Mouse (Mus musculus): ENCODE results near the gene Trim40.
"Not testable (repeated sequence)": the region's sequence is repeated elsewhere in the genome, so short reads cannot be mapped to it uniquely, and the experiment has no call there.

Gene Trim40

DNA sequence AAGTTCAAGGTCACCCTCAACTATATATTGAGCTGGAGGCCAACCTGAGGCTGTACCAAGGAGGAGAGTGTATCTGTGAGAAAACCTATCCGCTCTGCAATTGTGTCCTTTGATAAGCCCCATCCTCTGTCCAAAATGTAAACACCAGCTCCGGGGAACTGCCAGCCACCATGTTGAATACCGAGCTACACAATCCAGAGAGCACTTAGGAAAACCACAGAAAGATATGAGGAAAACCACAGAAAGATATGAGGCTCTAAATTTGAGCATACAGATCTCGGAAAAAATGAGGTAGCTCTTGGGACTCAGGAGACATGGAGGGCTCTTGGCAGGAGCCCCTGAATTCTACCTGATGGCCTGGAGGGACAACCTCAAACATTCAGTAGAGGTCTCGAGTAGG lies 3.5 kb upstream of the Trim40 start:
- no peak for DNase-seq (ENCODE audit: low read depth, low spot score)

DNA sequence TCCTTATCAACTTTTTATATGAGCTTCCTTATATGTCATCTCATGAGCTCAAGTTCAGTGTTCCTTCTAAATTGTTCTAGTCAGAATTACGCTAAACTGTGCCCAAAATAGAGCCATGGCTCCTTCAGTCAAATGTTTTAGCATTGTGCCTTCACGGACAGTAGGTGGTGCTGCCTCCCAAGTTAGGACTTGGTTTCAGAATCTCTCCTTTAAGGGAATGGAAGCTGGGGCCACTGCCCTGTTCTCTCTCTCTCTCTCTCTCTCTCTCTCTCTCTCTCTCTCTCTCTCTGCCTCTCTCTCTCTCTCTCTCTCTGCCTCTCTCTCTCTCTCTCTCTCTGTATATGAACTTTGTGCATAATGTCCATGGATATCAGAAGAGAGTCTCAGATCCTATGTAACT lies 2.4 kb upstream of the Trim40 start:
- DNase-seq (ENCODE audit: low read depth, low spot score), result peak; percentile 74

DNA sequence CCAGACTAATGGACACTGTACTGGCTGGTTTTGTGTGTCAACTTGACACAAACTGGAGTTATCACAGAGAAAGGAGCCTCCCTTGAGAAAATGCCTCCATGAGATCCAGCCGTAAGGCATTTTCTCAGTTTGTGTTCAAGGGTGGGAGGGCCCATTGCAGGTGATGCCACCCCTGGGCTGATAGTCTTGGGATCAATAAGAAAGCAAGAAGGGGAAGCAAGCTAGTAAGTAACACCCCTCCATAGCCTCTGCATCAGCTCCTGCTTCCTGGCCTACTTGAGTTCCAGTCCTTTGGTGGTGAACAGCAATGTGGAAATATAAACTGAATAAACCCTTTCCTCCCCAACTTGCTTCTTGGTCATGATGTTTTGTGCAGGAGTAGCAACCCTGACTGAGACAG lies 1.6 kb upstream of the Trim40 start:
- not testable (repeated sequence) for DNase-seq (ENCODE audit: low read depth, low spot score)

DNA sequence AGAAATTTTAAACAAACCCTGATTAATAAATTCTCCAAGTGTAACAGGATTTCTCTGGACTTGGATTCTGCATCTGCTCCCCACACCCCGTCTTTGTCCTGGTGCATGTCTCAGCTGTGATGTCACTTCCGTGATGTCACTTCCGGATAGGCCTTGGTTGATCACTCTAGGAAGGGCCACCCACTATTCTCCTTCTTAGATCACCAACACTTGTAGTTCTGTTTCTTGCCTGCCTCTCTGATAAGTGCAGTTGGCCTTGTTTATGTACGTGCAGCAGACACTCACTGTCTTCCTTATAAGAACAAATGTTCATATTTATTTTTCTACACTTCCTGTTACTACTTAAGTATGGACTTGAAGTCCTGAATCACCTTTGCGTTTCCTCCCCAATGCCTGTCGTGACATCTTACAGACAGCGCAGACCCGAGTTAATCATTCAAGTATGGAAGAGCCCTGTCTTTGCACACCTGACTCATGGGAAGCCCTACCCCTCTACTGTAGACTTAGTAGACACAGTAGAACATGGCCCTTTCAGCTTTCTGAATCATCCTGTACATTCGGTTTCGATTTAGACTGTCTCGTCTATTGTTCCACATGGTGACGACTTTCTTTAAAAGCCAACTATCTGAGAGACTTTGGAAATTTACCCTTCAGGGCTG lies 4.7 kb downstream of the Trim40 start:
- no peak for DNase-seq (ENCODE audit: low read depth, low spot score)

DNA sequence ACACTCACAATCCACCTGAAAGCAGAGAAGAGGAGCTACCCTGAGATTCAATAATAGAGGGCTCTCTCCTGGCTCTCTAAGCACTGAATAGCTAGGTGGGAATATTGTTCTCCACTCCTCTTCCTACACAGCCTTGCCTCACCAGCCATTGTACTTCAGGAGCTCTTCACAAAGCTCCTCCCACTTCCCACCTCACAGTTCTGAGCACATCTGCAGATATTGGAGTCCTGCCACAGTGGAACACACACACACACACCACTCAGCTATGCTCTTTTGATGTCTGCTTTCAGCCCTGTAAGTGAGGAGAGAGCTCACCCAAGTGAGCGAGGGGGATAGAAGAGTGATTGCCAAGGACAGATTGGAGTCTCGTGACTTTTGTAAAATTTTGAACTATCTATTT lies 6.6 kb downstream of the Trim40 start:
- DNase-seq (ENCODE audit: low read depth, low spot score), result no peak

DNA sequence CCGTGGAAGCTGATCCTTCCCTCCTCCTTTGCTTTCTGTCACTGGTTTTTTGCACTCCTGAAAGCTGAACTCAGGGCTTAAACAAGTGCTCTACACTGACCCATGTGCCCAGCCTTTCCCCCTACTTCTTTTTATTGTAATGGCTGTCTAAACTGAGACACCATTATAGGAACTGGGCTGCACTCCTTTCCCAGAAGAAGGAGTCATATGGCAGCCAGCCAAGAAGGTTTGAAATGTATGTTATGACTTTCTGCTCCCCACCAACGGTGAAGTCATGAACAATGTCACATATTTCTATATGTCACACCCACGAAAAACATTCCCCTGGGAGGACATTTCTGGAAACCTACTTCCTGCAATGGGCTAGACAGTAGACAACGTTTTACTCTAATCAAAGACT lies 15.3 kb downstream of the Trim40 start:
- no peak for DNase-seq (ENCODE audit: low read depth, low spot score)

DNA sequence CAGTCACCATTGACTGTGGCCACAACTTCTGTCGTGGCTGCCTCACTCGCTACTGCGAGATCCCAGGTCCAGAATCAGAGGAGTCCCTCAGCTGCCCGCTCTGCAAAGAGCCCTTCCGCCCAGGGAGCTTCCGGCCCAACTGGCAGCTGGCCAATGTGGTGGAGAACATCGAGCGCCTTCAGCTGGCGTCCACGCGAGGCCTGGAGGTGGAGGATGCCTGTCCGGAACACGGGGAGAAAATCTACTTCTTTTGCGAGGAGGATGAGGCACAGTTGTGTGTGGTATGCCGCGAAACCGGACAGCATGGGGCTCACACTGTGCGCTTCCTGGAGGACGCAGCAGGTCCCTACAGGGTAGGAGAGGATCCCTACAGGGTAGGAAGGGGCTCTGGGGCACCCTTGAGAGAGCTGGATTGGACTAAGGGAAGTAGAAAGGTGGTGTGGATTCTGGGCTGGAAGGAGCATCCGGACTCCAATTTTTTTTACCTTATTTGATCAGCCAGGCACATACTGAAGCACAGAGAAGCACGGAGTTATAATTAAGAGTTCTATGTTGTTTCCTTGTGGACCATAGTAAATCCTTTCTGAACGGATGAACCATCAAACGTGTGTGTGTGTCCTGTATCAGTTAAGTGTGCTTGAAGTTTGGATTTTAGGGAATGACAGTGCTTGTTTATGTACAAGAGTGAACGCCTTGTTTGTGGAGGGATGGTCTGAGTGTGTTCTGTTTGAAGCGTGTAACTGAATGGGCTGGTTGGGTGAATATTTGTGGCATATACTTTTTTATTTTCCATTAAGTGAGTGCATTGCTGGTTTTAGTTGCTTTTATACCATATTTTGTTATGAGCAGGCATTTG lies 19.7 kb downstream of the Trim40 start:
- no peak for DNase-seq (ENCODE audit: low read depth, low spot score)

DNA sequence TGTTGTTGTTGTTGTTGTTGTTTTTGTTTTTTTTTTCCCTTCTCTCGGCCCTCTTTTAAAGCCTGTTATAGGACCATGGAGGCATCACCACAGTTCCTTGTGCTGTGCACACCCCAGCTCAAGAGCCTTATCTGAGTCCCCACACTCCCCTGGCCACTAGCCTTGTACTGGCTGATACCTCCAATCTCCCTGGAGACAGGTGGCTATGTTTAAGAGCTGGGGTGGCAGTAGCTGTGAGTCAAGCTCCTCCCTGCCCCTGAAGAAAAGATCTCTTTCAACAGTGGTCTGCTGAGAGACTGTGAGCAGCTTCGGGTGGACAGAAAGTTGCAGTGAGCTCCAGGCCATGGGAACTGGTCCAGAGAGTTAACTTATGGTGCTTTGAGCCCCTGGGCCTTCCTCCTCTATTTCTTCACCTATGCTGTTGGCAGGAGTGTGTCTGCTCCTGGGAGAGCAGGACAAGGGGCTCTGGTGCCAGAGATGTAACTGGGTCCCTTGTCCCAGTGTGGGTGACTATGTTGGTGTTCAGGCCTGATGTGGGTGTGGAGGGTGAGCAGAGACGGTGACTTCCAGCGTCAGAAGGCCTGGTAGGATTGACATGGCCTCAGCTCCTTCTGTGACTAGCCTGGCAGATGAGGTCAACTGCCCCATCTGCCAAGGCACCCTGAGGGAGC lies 20.5 kb downstream of the Trim40 start, which contains the start of gene Trim10:
TSS of gene Trim10 (plus strand) at position 291 of the 671 bp plus-strand sequence.
- DNase-seq (ENCODE audit: low read depth, low spot score), result no peak

DNA sequence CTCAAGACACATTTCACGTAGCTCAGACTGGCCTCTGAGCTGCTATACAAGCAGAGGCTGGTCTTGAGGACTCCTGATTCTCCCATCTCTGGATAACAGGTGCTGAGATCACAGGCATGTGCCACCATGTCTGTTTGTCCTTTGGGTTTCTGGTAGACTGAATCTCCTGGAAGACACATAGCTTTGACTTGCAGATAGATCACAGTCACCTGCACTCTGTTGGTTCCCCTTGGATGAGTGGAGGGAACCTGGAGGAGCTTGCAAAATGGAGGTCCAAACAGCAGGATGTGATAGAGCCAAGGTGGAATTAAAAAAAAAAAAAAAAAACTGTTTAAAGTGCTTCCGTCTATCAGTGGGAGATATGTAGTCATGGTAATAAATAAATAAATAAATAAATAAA lies 21.1 kb downstream of the Trim40 start:
- no peak for DNase-seq (ENCODE audit: low read depth, low spot score)

DNA sequence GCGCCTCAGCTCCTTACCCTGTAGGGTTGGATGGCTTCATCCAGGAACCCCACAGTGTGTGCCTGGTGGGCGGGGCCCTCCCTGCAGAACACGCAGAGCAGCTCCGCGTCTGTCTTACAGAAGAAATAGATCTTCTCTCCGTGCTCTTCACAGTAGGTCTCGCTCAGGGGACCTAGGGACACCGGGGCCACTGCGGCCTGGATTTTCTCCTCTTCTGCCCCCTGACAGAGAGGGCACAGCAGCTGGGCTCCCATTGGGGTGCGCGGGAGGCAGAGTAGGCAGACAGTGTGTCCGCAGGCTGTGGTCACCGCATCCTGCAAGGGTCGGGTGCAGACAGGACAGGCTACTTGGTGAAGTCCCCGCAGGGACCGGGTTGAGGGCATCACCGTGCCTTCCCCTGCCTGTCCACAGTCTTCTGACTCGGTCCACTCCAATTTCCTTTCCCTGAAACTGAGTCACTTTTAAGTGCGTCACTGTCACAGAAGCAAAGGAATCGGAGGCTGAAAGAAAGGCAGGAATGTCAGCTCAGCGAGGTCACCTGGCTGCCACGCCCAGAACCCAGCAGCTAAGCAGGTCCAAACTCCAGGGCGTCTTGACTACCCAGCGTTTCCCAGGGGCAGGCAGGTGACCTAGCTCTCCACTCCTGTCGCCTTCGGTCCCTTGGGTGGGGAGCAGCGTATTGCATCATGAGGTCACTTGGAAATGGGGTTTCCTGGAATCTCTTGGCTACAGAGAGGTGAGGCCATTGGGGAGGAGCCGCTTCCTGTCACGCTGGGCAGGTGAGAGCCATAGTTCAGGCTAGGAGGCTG lies 23.0 kb downstream of the Trim40 start, which contains the start of gene Trim15:
TSS of gene Trim15 (minus strand) at position 492 of the 809 bp plus-strand sequence.
- DNase-seq (ENCODE audit: low read depth, low spot score), result no peak

DNA sequence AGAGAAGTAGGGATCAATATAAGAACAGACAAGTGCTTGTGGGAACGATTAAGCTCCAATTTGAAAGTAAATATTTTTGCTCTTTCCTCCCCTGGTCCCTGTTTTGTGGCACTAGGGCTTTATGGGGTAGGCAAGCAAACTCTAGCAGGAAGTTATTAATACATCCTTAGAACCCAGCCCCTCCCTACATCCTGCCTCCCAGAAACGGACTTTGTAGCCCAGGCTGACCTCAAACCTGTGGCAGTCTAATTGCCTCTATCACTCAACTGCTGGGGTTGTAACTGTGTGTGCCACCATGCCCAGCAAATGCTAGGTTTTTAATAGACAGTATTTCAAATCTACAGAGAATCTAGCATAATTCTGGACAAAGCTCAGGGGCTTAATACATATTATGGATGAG lies 28.2 kb downstream of the Trim40 start:
- no peak for DNase-seq (ENCODE audit: low read depth, low spot score)

DNA sequence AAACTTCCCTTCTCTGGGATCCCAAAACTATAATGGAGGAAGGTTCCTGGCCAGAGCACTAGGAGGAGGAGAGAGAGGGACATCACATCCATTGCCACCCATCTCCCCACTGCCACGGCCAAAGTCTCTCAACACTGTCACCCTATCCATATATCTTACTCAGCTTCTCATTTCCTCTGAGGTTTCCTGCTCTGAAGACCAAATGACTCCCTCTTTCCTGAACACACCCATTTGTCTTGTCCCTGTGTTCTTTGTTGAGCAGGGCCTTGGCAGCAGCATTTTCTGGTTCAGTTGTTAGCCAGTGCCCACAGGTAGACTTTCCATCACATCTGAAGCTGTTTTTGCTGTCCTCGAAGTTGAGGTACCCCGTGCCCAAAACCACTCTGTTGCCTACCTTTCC lies 31.7 kb downstream of the Trim40 start:
- no peak for DNase-seq (ENCODE audit: low read depth, low spot score)

DNA sequence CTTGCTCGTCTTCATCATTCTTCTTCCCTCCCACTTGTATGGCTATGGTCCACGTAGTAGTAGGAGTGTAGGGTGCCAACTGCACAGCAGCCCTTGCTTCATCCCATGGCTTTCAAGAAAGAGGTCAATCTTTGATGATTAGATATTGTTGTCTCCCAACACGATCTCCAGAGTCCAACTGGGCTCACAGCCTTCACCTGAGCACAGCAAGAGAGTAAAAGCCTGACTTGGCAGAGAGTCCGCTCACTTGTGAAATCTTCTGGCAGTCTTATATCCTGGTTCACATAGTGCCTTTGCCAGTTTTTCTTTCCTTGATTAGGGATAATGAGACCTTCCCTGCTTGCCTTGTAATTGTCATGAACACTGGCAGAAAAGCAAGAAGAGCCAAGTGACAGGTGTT lies 33.7 kb downstream of the Trim40 start:
- no peak for DNase-seq (ENCODE audit: low read depth, low spot score)

DNA sequence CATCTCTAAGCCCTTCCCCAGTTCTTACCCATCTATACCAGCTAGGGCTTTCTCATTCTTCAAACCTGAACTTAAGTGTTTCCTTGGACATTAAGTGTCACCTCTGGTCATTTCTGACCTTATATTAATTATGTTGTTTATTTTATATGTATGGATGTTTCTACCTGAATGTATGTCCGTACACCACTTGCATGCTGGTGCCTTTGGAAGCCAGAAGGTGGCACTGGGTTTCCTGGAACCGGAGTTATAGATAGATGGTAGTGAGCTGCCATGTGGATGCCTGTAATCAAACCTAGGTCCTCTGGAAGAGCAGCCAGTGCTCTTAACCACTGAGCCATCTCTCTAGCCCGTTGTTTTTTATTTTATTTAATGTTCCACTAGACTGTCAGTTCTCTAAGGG lies 34.4 kb downstream of the Trim40 start:
- no peak for DNase-seq (ENCODE audit: low read depth, low spot score)

DNA sequence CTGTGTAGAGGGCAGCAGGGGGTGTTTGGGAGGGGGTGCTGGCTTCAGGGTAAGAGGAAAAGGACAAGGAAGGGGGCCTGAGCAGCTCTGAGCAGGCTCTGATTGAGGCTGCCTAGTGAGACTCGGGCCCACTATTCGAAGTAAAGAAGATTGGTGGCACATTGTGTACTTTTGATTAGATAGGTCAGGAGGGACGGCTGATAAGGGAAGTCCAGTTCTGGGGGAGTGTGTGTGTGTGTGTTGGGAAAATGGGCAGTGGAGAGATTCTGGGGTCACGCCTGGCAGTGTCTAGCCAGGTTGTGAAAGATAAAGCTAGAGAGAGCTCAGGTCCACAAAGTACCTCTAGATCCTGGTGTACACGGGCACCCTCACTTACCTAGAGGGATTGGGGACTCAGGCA lies 38.3 kb downstream of the Trim40 start:
- no peak for DNase-seq (ENCODE audit: low read depth, low spot score)

DNA sequence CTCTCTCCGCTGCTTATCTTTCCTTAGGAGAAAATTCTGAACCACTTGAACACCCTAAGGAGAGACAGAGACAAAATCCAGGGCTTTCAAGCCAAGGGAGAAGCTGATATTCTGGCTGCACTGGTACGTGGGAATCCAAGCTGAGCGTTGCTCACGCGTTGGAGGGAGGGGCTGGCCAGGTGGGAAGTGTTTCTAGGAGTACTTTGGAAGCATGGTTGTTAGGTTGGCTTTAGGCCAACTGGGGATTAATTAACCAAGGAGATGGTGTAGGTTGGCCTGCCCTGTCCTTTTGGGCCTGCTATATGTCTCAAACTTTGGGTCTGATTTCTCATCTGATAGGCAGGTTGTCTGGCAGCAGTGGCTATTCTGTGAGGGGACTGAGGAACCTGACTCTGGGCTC lies 38.7 kb downstream of the Trim40 start:
- DNase-seq (ENCODE audit: low read depth, low spot score), result no peak

DNA sequence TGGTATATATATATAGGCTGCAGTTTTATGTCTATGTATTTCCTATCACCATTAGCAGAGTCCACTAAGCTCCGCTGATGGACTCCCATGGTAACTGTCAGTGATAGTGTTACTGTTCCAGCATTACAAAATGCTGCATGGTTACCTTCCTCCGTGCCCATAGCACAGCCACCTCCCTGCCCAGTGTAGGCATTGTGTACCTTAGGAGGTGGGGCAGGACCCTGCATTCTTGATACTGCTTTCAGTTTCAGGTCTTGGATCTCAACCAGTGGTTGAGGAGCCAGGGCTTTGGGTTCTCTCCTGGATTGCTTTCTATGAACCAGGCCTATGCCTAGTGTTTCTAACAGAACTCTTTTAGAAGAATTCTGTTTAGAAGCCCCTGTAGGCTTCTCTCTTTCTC lies 39.9 kb downstream of the Trim40 start:
- no peak for DNase-seq (ENCODE audit: low read depth, low spot score)

DNA sequence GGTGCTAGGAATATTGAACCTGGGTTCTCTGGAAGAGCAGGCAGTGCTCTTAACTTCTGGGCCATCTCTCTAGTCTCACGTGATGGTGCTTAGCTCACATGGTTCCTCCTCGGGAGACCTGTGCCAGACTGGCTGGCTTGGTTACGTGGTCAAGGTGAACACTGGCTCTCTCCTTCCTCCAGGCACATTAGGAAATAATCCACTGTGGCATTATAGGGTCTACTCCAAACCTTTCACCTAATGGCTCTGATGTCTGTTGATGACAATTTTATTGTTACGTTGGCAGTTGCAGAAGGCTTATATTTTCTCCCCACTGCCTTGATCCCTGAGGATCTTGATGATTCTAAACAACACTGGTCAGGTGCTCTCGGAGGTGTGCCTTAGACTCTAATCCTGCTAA lies 41.0 kb downstream of the Trim40 start:
- DNase-seq (ENCODE audit: low read depth, low spot score), result no peak

DNA sequence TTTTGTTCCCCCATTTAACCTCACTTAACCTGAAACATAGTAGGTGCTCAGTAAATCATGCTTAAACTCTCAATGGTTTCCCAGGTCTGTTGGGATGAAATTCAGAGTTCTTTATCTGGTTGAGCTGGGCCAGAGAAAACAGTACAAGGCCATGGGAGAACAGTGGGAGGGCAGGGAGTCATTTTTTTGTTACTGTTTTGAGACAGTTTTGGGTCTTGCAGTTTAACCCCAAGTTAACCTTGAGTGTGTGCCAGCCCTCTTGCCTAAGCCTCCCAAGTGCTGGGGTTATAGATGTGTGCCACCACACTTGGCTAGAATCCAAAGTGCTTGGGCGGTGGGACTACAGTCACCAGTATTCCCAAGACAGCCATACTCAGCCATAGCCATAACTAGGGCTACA lies 45.2 kb downstream of the Trim40 start:
- DNase-seq (ENCODE audit: low read depth, low spot score), result no peak

DNA sequence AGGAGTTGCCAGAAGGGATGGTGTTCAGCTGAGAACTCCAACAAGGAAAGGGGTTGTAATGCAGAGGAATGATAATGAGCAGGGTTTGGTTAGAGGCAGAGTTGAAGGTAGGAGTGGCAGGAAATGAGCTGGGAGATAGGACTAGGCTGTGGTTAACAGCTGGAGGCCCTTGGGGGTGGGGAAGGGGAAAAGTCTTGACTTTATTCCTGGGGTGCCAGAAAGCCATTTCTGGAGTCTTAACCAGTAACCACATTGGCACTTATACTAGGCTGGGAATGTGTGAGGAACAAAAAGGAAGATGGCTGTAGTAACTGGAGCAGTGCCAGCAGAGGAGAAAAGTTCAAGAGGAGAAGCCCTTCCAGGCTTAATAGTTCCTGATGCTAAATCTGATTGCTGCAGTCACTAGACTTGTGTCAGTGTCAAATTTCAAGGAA lies 45.6 kb downstream of the Trim40 start:
- DNase-seq (ENCODE audit: low read depth, low spot score), result peak; percentile 79

DNA sequence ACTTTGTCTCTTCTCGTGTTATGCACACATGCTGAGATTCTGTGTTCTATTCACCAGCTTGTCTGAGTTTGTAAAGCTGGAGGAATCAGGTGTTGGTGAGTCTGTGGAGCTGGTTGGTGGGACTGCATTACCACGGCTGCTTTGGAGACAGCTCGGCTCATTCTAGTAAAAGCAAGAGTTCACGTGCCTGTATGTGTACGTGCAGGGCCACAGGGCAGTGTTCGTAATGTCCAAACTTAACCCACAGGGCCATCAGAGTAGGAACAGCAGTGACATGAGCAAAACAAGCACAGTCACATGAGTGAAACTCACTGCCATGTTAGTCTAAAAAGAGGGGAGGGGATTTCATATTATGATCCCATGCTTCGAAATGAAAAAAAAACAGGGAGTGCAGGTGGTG lies 46.2 kb downstream of the Trim40 start:
- DNase-seq (ENCODE audit: low read depth, low spot score), result no peak

DNA sequence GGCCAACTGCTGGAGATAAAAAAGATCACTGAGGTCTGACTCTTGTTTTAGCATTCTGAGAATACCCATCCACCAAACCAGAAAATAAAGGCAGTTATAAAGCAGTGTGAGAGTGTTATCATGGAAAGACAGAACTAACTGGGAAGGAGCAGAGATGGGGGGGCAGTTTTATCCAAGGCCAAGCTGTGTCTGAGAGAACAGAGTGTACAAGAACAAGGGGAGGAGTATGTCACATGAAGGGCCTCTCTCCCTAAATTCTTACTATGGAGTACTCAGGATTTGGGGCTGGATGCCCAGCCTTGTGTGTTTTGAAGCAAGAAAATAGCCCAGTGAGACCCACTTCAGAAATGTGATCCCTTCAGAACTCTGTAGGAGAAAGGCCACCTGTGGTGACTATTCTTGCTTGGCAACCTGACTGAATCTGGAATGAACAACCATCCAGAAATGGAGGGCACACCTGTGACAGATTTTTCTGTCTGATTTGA lies 48.9 kb downstream of the Trim40 start:
- DNase-seq (ENCODE audit: low read depth, low spot score), result no peak
